27 mouse cellular contexts compared by ENCODE assay signal in genomic region chr17:7273785-7274184, GRCm38 (mm10). TPM values are rescaled to one million over a fixed set of nuclear protein-coding genes. Genes with fewer than 3 reads are reported as not detected.
A peak's percentile ranks its signal among the peaks of the same experiment; 100 is the strongest.
DNase-seq lines count a peak whose midpoint lies in the region; ATAC-seq and TF ChIP-seq lines count a peak whose summit lies in the region.
"Had no signal": no experiment of that assay in that cellular context is flagged by ENCODE, and none has a peak within 500 bp of the region (broad histone marks: within the 10 kb centered on the region; RNA-seq: fewer than 3 reads in every experiment).

No protein-coding gene starts in this region.

- TF ChIP-seq EP300 in stomach, postnatal 0 days (optimal IDR thresholded peaks at IDR 0.05): no peak

- intact Hi-C loops in gastrocnemius, adult 2 months (cut with DNase I): loop anchor here (10.0 kb wide), 1 partner anchor 129 kb away; no protein-coding TSS in a partner anchor

- ATAC-seq in intestine, embryonic 14.5 days (replicated peaks; ENCODE audit: low FRiP score, low TSS enrichment, low read depth): no peak
- no peak for ATAC-seq in intestine, embryonic 16.5 days
- ATAC-seq in stomach, embryonic 14.5 days (ENCODE audit: insufficient number of reproducible peaks, insufficient read depth, low FRiP score, low read depth): no peak
- ATAC-seq in stomach, postnatal 0 days (ENCODE audit: low FRiP score, low TSS enrichment): no peak
- ATAC-seq in neural tube, embryonic 15.5 days (ENCODE audit: low FRiP score): no peak
- ATAC-seq: activated CD4-positive, CD25-positive, alpha-beta regulatory T cell, adult 4 months; hindbrain, postnatal 0 days; midbrain, embryonic 15.5 days had no signal

- TF ChIP-seq CTCF in gastrocnemius, adult 2 months (IDR thresholded peaks at IDR 0.05): no peak
- no peak for TF ChIP-seq CTCF in stomach, postnatal 0 days (IDR thresholded peaks at IDR 0.05; ENCODE audit: low read depth)

- H3K4me2 ChIP-seq in intestine, embryonic 14.5 days (ENCODE audit: low read length): no peak overlapping the region
- H3K4me2 ChIP-seq in intestine, embryonic 16.5 days (ENCODE audit: low read depth, low read length): no peak overlapping the region
- H3K4me2 ChIP-seq in stomach, embryonic 14.5 days (replicated peaks; ENCODE audit: low read depth, low read length): no peak overlapping the region
- no peak overlapping the region for H3K4me2 ChIP-seq in stomach, postnatal 0 days (replicated peaks; ENCODE audit: low read depth)
- no peak overlapping the region for H3K4me2 ChIP-seq in neural tube, embryonic 15.5 days
- H3K4me2 ChIP-seq: midbrain, embryonic 15.5 days had no signal

- H3K27ac ChIP-seq in gastrocnemius, adult 2 months: peak overlapping the region; percentile 87
- H3K27ac ChIP-seq in intestine, embryonic 14.5 days (ENCODE audit: low read depth): 0 out of 2 replicates have a peak overlapping the region, but pooled peaks have one; percentile 22
- no peak overlapping the region for H3K27ac ChIP-seq in intestine, embryonic 16.5 days (ENCODE audit: low read length)
- H3K27ac ChIP-seq in stomach, embryonic 14.5 days (ENCODE audit: low read length): peak overlapping the region; percentile 21; the same call in 1 of the 2 replicates
- no peak overlapping the region for H3K27ac ChIP-seq in stomach, postnatal 0 days (replicated peaks)
- H3K27ac ChIP-seq in neural tube, embryonic 15.5 days (replicated peaks): no peak overlapping the region
- H3K27ac ChIP-seq: forebrain, embryonic 10.5 days; macrophage; midbrain, embryonic 15.5 days had no signal

- no peak for DNase-seq in gastrocnemius, adult 2 months
- DNase-seq in gastrocnemius, postnatal 4 days (ENCODE audit: low spot score in 2 of 2): no peak
- no peak for DNase-seq in intestine, embryonic 14.5 days (ENCODE audit: low spot score)
- DNase-seq in stomach, postnatal 0 days (ENCODE audit: low spot score): no peak
- no peak for DNase-seq in retina, embryonic 14.5 days (ENCODE audit: low spot score)
- DNase-seq: adrenal gland, adult 8-10 months; forebrain, postnatal 0 days; thymus, postnatal 14 days had no signal

- peaks cover 42% of the 10 kb centered on the region for H3K4me1 ChIP-seq in intestine, embryonic 14.5 days (replicated peaks; ENCODE audit: control insufficient read depth, insufficient read depth, low read length)
- H3K4me1 ChIP-seq in intestine, embryonic 16.5 days (ENCODE audit: control insufficient read depth, insufficient read depth, low read length): peaks cover 38% of the 10 kb centered on the region
- H3K4me1 ChIP-seq in stomach, embryonic 14.5 days (ENCODE audit: control insufficient read depth, insufficient read depth, low read length): peaks cover 40% of the 10 kb centered on the region
- no peaks in the 10 kb centered on the region for H3K4me1 ChIP-seq in stomach, postnatal 0 days (replicated peaks; ENCODE audit: control insufficient read depth, insufficient read depth)
- peaks cover 20% of the 10 kb centered on the region; the same call in 1 of the 2 replicates for H3K4me1 ChIP-seq in neural tube, embryonic 15.5 days

- H3K9me3 ChIP-seq in intestine, embryonic 14.5 days (ENCODE audit: control insufficient read depth, low read length): no peaks in the 10 kb centered on the region
- H3K9me3 ChIP-seq in intestine, embryonic 16.5 days (ENCODE audit: control insufficient read depth, low read length): no peaks in the 10 kb centered on the region
- no peaks in the 10 kb centered on the region for H3K9me3 ChIP-seq in stomach, embryonic 14.5 days (ENCODE audit: control insufficient read depth, low read depth, low read length)
- no peaks in the 10 kb centered on the region for H3K9me3 ChIP-seq in stomach, postnatal 0 days (ENCODE audit: control insufficient read depth, low read length)
- no peaks in the 10 kb centered on the region for H3K9me3 ChIP-seq in neural tube, embryonic 15.5 days (replicated peaks)
- H3K9me3 ChIP-seq: forebrain, embryonic 10.5 days; midbrain, embryonic 15.5 days had no signal

- no peaks in the 10 kb centered on the region for H3K27me3 ChIP-seq in intestine, embryonic 14.5 days (replicated peaks; ENCODE audit: control insufficient read depth, insufficient read depth, low read length)
- H3K27me3 ChIP-seq in intestine, embryonic 16.5 days (replicated peaks; ENCODE audit: control insufficient read depth, insufficient read depth, low read length): no peaks in the 10 kb centered on the region
- no peaks in the 10 kb centered on the region for H3K27me3 ChIP-seq in stomach, embryonic 14.5 days (ENCODE audit: control insufficient read depth, insufficient read depth, low read length)
- H3K27me3 ChIP-seq in stomach, postnatal 0 days (ENCODE audit: control insufficient read depth, insufficient read depth, low read length): no peaks in the 10 kb centered on the region
- H3K27me3 ChIP-seq in neural tube, embryonic 15.5 days (replicated peaks): no peaks in the 10 kb centered on the region
- H3K27me3 ChIP-seq: midbrain, embryonic 15.5 days had no signal

- peaks cover 12% of the 10 kb centered on the region; the same call in 1 of the 2 replicates for H3K36me3 ChIP-seq in intestine, embryonic 14.5 days (ENCODE audit: control insufficient read depth, insufficient read depth, low read length)
- H3K36me3 ChIP-seq in intestine, embryonic 16.5 days (ENCODE audit: control insufficient read depth, insufficient read depth, low read length): no peaks in the 10 kb centered on the region
- H3K36me3 ChIP-seq in stomach, embryonic 14.5 days (ENCODE audit: control insufficient read depth, insufficient read depth, low read length): no peaks in the 10 kb centered on the region
- no peaks in the 10 kb centered on the region for H3K36me3 ChIP-seq in stomach, postnatal 0 days (ENCODE audit: control insufficient read depth, insufficient read depth, low read length)
- peaks cover 7% of the 10 kb centered on the region; the same call in 1 of the 2 replicates for H3K36me3 ChIP-seq in neural tube, embryonic 15.5 days

- 82% methylated on average over 10 of the region's 10 CpGs for WGBS in intestine, embryonic 14.5 days
- WGBS in intestine, embryonic 16.5 days: 78% methylated on average over 10 of the region's 10 CpGs
- WGBS in stomach, embryonic 14.5 days: 76% methylated on average over 10 of the region's 10 CpGs
- 83% methylated on average over 10 of the region's 10 CpGs for WGBS in stomach, postnatal 0 days
- 90% methylated on average over 10 of the region's 10 CpGs for WGBS in neural tube, embryonic 15.5 days

- no peak overlapping the region for H3K9ac ChIP-seq in intestine, embryonic 14.5 days (ENCODE audit: low read length)
- H3K9ac ChIP-seq in intestine, embryonic 16.5 days (ENCODE audit: low read depth, low read length): no peak overlapping the region
- no peak overlapping the region for H3K9ac ChIP-seq in stomach, embryonic 14.5 days (replicated peaks; ENCODE audit: low read depth, low read length)
- no peak overlapping the region for H3K9ac ChIP-seq in stomach, postnatal 0 days (ENCODE audit: low read length)
- H3K9ac ChIP-seq in neural tube, embryonic 15.5 days (replicated peaks): no peak overlapping the region
- H3K9ac ChIP-seq: forebrain, postnatal 0 days; midbrain, embryonic 15.5 days had no signal

- H3K4me3 ChIP-seq in gastrocnemius, adult 2 months: no peak overlapping the region; the same call in 1 of the 2 replicates
- H3K4me3 ChIP-seq in intestine, embryonic 14.5 days (ENCODE audit: low read depth, low read length): no peak overlapping the region
- H3K4me3 ChIP-seq in intestine, embryonic 16.5 days (ENCODE audit: low read length): no peak overlapping the region
- H3K4me3 ChIP-seq in stomach, embryonic 14.5 days (ENCODE audit: low read depth, low read length): no peak overlapping the region
- H3K4me3 ChIP-seq in stomach, postnatal 0 days (ENCODE audit: low read depth, low read length): no peak overlapping the region
- no peak overlapping the region for H3K4me3 ChIP-seq in neural tube, embryonic 15.5 days (replicated peaks)
- H3K4me3 ChIP-seq: forebrain, embryonic 10.5 days; layer of hippocampus, adult 2 months; midbrain, embryonic 15.5 days; myocyte had no signal

RNA-seq across cellular contexts. Expression of gene Tcp10a, which starts 50.7 kb away (rescaled TPM):
- not detected for total RNA-seq in gastrocnemius, adult 2 months (2021)
- total RNA-seq in gastrocnemius, postnatal 4 days (2021): not detected
- polyA plus RNA-seq in intestine, embryonic 14.5 days (2014; fragmentation: Nextera tagmentation; extraction: Ambion mirVana): not detected in 2 replicates
- polyA plus RNA-seq in intestine, embryonic 16.5 days (2015; fragmentation: Nextera tagmentation; extraction: Ambion mirVana): not detected in 2 replicates
- not detected in 2 replicates for polyA plus RNA-seq in stomach, embryonic 14.5 days (2014; fragmentation: Nextera tagmentation; extraction: Ambion mirVana)
- 0.06 TPM in 1 of 2 replicates, not detected in the other for polyA plus RNA-seq in stomach, postnatal 0 days (2015; fragmentation: Nextera tagmentation; extraction: Ambion mirVana)
- not detected in 2 replicates for polyA plus RNA-seq in neural tube, embryonic 15.5 days (2015; fragmentation: Nextera tagmentation; extraction: Ambion mirVana)
- total RNA-seq: forebrain, postnatal 0 days; gastrocnemius, postnatal 25 days; heart, postnatal 10 days; hindbrain, postnatal 0 days; liver, adult 2 months; neutrophil, adult 5-6 weeks had no signal
- polyA plus RNA-seq: activated CD4-positive, CD25-positive, alpha-beta regulatory T cell, adult 4 months; embryonic facial prominence, embryonic 11.5 days; forebrain, embryonic 10.5 days; forebrain, postnatal 0 days; kidney, postnatal 0 days; limb, embryonic 11.5 days; liver, adult 2 months; liver, embryonic 16.5 days; lung, embryonic 16.5 days; macrophage; midbrain, embryonic 15.5 days; myocyte had no signal

Comparison
In these comparisons a context has a peak if more than half of its experiments do, and no peak if none do; other contexts are left out.
1. H3K27ac ChIP-seq: peak in gastrocnemius, adult 2 months (single experiment), intestine, embryonic 14.5 days (single experiment) and stomach, embryonic 14.5 days (single experiment); none in intestine, embryonic 16.5 days (single experiment), stomach, postnatal 0 days (single experiment) and neural tube, embryonic 15.5 days (single experiment).